Mouse (Mus musculus): ENCODE measurements around the gene Gm48552. TPM values are rescaled to one million over a fixed set of nuclear protein-coding genes. Genes with fewer than 3 reads are reported as not detected.
A peak's percentile ranks its signal among the peaks of the same experiment; 100 is the strongest.

The Gm48552 gene
- polyA plus RNA-seq, 1 experiment from 2014 or later: 0.36 TPM

DNA sequence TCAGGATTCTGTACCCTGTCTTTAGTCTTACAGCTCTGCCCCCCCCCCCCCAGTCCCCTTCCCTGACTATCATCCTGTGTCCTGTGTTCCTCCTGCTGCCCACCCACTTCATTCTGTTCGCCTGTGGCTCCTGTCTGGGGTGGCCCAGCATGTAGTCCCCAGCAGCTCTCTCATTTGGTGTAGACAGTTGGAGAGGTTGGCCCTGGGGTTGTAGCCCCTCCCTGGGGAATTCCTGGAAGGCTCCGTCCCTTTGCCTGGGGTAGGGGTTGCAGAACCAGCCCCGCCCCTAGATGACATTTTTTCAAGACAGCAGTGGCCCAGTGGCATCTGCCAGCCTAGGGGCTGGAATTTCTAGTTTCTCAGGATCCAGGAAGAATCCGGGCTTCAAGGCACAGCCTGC lies 30.6 kb upstream of the Gm48552 start:
- H3K4me1 ChIP-seq (replicated peaks; ENCODE audit: control insufficient read depth, insufficient read depth): peaks cover 4% of the 10 kb centered on the region
- H3K36me3 ChIP-seq (ENCODE audit: control insufficient read depth, insufficient read depth, low read length): no peaks in the 10 kb centered on the region
- peak overlapping the region; percentile 75 for H3K4me3 ChIP-seq (ENCODE audit: low read depth, low read length)
- peak overlapping the region; percentile 98 for H3K4me2 ChIP-seq (replicated peaks; ENCODE audit: low read depth)
- H3K9me3 ChIP-seq (ENCODE audit: control insufficient read depth, low read length): no peaks in the 10 kb centered on the region
- ATAC-seq (ENCODE audit: low FRiP score, low TSS enrichment): no peak
- H3K9ac ChIP-seq (ENCODE audit: low read length): peak overlapping the region; percentile 79
- TF ChIP-seq CTCF (IDR thresholded peaks at IDR 0.05; ENCODE audit: low read depth): no peak
- no peak for TF ChIP-seq EP300 (optimal IDR thresholded peaks at IDR 0.05)
- no peak for DNase-seq (ENCODE audit: low spot score)
- H3K27ac ChIP-seq (replicated peaks): no peak overlapping the region; the same call in 1 of the 2 replicates
- H3K27me3 ChIP-seq (ENCODE audit: control insufficient read depth, insufficient read depth, low read length): no peaks in the 10 kb centered on the region
- WGBS: 26% methylated on average over 4 of the region's 4 CpGs

DNA sequence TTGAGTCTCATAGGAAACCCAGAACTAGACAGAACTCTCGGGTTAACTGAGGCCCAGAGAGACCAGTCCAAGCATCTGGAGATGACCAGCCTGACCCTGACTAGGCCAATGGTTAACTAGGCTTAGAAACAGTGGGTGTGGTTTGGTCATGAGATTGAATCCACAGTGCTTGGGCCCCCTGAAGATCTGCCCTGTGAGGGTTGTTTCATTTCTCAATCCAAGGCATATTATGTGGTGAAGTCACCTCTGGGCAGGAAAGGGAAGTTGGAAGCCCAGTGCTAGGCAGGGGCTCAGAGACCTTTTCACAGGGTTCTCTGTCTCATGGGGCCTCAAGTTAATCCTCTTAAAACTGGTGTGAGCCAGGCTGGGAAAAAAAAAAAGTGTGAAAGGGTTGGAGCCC lies 30.0 kb upstream of the Gm48552 start:
- Histone ChIP-seq H3K4me1 (replicated peaks; ENCODE audit: control insufficient read depth, insufficient read depth) (peaks cover 4% of the 10 kb centered on the region), H3K9me3 (ENCODE audit: control insufficient read depth, low read length) (no peaks in the 10 kb centered on the region), H3K27ac (replicated peaks) (no peak overlapping the region), H3K9ac (ENCODE audit: low read length) (0 out of 2 replicates have a peak overlapping the region, but pooled peaks have one; percentile 18), H3K4me2 (replicated peaks; ENCODE audit: low read depth) (peak overlapping the region; percentile 98; the same call in 1 of the 2 replicates), H3K36me3 (ENCODE audit: control insufficient read depth, insufficient read depth, low read length) (no peaks in the 10 kb centered on the region), H3K4me3 (ENCODE audit: low read depth, low read length) (no peak overlapping the region), H3K27me3 (ENCODE audit: control insufficient read depth, insufficient read depth, low read length) (no peaks in the 10 kb centered on the region)
- TF ChIP-seq CTCF (IDR thresholded peaks at IDR 0.05; ENCODE audit: low read depth): no peak
- no peak for TF ChIP-seq EP300 (optimal IDR thresholded peaks at IDR 0.05)
- ATAC-seq (ENCODE audit: low FRiP score, low TSS enrichment) (no peak), DNase-seq (ENCODE audit: low spot score) (no peak)
- WGBS: 54% methylated on average over 1 of the region's 1 CpGs

DNA sequence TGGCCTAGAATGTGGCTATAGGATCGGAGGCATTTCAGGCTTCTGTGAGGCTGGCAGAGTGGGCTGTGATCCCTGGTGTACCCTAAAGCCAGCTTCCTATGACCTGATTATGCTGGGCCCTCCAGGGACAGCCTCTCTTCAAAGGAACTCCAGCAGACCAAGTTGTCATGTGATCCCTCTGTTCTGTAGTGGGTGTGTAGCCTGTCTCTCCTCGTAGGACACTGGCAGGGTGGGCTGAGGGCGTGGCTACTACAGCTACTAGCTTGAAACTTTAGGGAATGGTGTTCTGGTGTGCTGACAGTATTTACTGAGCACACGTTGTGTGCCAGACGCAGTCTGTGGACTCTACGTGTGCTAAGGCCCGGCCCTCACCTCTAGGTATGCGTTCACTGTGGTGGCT lies 28.1 kb upstream of the Gm48552 start:
- Histone ChIP-seq H3K4me3 (ENCODE audit: low read depth, low read length) (no peak overlapping the region), H3K36me3 (ENCODE audit: control insufficient read depth, insufficient read depth, low read length) (no peaks in the 10 kb centered on the region), H3K9ac (ENCODE audit: low read length) (no peak overlapping the region), H3K4me1 (replicated peaks; ENCODE audit: control insufficient read depth, insufficient read depth) (peaks cover 7% of the 10 kb centered on the region), H3K27ac (replicated peaks) (no peak overlapping the region), H3K4me2 (replicated peaks; ENCODE audit: low read depth) (no peak overlapping the region), H3K9me3 (ENCODE audit: control insufficient read depth, low read length) (no peaks in the 10 kb centered on the region), H3K27me3 (ENCODE audit: control insufficient read depth, insufficient read depth, low read length) (no peaks in the 10 kb centered on the region)
- ATAC-seq (ENCODE audit: low FRiP score, low TSS enrichment): no peak
- DNase-seq (ENCODE audit: low spot score): no peak
- TF ChIP-seq EP300 (optimal IDR thresholded peaks at IDR 0.05): no peak
- WGBS: 56% methylated on average over 8 of the region's 8 CpGs

DNA sequence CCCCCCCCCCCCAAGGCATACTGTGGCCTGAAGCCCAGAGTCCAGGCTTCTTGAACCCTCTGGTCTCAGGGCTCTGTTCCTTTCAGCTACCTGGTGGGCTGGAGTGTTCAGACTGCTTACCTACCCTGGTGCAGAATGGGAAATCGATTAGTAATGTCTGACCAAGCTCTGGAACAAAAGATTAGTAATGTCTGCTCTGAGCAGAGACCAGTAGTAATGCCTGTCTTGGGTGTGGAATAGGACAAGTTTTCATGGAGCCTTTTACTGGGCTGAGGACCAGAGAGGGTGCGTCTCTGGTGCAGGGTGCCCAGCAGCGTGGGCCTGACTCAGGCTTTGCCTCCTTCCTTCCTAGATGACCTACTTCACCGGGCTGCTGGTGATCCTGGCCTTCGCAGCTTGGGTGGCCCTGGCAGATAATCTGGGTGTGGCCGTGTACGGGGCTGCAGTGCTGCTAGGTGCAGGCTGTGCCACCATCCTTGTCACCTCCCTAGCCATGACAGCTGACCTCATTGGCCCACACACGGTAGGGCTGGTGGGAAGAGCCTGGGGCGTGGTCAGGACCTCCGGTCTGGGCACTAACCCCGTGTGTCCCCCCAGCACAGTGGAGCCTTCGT lies 26.4 kb upstream of the Gm48552 start:
- H3K9ac ChIP-seq (ENCODE audit: low read length): peak overlapping the region; percentile 38
- peak overlapping the region; percentile 82 for H3K27ac ChIP-seq (replicated peaks)
- H3K36me3 ChIP-seq (ENCODE audit: control insufficient read depth, insufficient read depth, low read length): peaks cover 5% of the 10 kb centered on the region; the same call in 1 of the 2 replicates
- H3K27me3 ChIP-seq (ENCODE audit: control insufficient read depth, insufficient read depth, low read length): no peaks in the 10 kb centered on the region
- peak; percentile 70 for DNase-seq (ENCODE audit: low spot score)
- peak; percentile 36 for ATAC-seq (ENCODE audit: low FRiP score, low TSS enrichment)
- H3K4me1 ChIP-seq (replicated peaks; ENCODE audit: control insufficient read depth, insufficient read depth): peaks cover 4% of the 10 kb centered on the region
- no peaks in the 10 kb centered on the region for H3K9me3 ChIP-seq (ENCODE audit: control insufficient read depth, low read length)
- WGBS: 60% methylated on average over 12 of the region's 12 CpGs
- no peak for TF ChIP-seq CTCF (IDR thresholded peaks at IDR 0.05; ENCODE audit: low read depth)
- TF ChIP-seq EP300 (optimal IDR thresholded peaks at IDR 0.05): no peak
- no peak overlapping the region for H3K4me3 ChIP-seq (ENCODE audit: low read depth, low read length)
- H3K4me2 ChIP-seq (replicated peaks; ENCODE audit: low read depth): peak overlapping the region; percentile 25

DNA sequence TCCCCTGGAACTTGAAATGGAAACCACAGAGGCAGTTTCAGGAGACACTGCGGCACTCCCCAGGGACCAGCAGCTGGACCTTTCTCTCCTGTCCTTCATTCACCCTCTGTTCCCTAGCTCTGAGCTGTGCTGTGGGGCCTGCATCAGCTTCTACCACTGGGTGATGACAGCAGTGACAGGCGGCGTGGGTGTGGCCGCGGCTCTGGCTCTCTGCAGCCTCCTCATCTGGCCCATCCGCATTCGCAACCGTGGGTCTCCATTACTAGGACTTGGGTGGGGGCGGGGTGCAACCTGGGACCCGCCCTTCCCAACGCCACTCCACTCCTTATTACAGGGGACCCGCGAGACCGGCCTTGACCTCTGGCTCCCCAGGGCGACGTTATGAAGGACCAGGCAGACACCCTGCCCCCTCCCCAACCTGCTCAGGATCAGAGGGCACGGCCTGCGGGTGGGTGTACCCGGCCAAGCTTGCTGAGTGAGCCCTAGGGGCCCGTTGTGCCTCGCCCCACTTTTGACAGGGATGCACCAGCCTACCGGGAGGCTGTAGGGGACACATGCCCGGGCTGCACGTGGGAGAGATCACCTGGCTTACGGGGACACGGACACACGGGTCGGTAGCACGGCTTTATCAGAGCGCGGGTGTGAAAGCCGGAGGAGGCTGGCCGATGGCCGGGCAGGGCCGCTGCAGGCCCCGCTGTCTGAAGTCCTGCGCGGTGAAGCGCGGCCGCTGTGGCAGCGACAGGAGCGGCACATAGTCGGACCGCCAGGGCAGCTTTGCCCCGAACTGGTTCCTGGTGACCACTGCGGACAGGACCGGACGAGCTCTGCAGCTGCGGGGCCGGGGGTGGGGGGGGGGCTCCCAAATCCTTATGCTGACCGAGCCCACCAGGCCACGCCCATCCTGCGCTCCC lies 25.1 kb upstream of the Gm48552 start:
- peaks cover 14% of the 10 kb centered on the region for H3K36me3 ChIP-seq (ENCODE audit: control insufficient read depth, insufficient read depth, low read length)
- ATAC-seq (ENCODE audit: low FRiP score, low TSS enrichment) (no peak), DNase-seq (ENCODE audit: low spot score) (no peak)
- H3K4me2 ChIP-seq (replicated peaks; ENCODE audit: low read depth): peak overlapping the region; percentile 59
- peak overlapping the region; percentile 35 for H3K4me3 ChIP-seq (ENCODE audit: low read depth, low read length)
- no peaks in the 10 kb centered on the region for H3K27me3 ChIP-seq (ENCODE audit: control insufficient read depth, insufficient read depth, low read length)
- peak overlapping the region; percentile 60 for H3K9ac ChIP-seq (ENCODE audit: low read length)
- 13% methylated on average over 54 of the region's 54 CpGs for WGBS
- TF ChIP-seq EP300 (optimal IDR thresholded peaks at IDR 0.05) (no peak), CTCF (IDR thresholded peaks at IDR 0.05; ENCODE audit: low read depth) (no peak)
- no peaks in the 10 kb centered on the region for H3K9me3 ChIP-seq (ENCODE audit: control insufficient read depth, low read length)
- peak overlapping the region; percentile 82 for H3K27ac ChIP-seq (replicated peaks)
- peaks cover 4% of the 10 kb centered on the region for H3K4me1 ChIP-seq (replicated peaks; ENCODE audit: control insufficient read depth, insufficient read depth)

GRCm38 (mm10) chr10:81364666-81365065 lies 24.1 kb upstream of the Gm48552 start:
- DNase-seq (ENCODE audit: low spot score): peak; percentile 88
- TF ChIP-seq EP300 (optimal IDR thresholded peaks at IDR 0.05) (no peak), CTCF (IDR thresholded peaks at IDR 0.05; ENCODE audit: low read depth) (no peak)
- H3K9ac ChIP-seq (ENCODE audit: low read length): peak overlapping the region; percentile 60
- H3K4me1 ChIP-seq (replicated peaks; ENCODE audit: control insufficient read depth, insufficient read depth): peaks cover 4% of the 10 kb centered on the region
- peak; percentile 43 for ATAC-seq (ENCODE audit: low FRiP score, low TSS enrichment)
- no peaks in the 10 kb centered on the region for H3K27me3 ChIP-seq (ENCODE audit: control insufficient read depth, insufficient read depth, low read length)
- peak overlapping the region; percentile 82 for H3K27ac ChIP-seq (replicated peaks)
- 8% methylated on average over 28 of the region's 28 CpGs for WGBS
- peaks cover 23% of the 10 kb centered on the region for H3K36me3 ChIP-seq (ENCODE audit: control insufficient read depth, insufficient read depth, low read length)
- peak overlapping the region; percentile 35 for H3K4me3 ChIP-seq (ENCODE audit: low read depth, low read length)
- peak overlapping the region; percentile 59 for H3K4me2 ChIP-seq (replicated peaks; ENCODE audit: low read depth)
- no peaks in the 10 kb centered on the region for H3K9me3 ChIP-seq (ENCODE audit: control insufficient read depth, low read length)
